11 mouse cellular contexts compared by ENCODE assay signal in the genomic region with DNA sequence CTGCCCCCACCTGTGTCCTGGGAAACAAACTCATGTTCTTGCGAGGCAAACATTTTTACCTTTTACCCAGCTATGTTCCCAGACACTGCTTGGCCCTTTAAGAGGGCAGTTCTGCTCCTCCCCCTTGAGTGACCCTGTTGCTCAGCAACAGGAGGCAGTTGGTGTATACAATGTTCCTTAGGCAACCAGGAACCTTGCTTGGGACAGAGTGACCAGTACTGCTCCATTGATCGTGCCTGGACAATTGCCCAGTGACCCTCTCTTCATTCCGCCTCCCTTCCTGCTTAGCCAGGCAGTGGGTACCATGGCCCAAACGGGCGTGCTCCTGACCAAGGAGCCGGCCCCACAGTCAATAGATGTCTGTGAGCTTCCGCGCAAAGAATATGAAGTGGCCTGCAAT. TPM values are rescaled to one million over a fixed set of nuclear protein-coding genes. Genes with fewer than 3 reads are reported as not detected.
DNase-seq lines count a peak whose midpoint lies in the region; ATAC-seq and TF ChIP-seq lines count a peak whose summit lies in the region.
"Had no signal": no experiment of that assay in that cellular context is flagged by ENCODE, and none has a peak within 500 bp of the region (broad histone marks: within the 10 kb centered on the region; RNA-seq: fewer than 3 reads in every experiment).

No protein-coding gene starts in this region.

- intact Hi-C loops in gastrocnemius, postnatal 36 days (cut with DNase I) = no loop called here

- no peak for TF ChIP-seq POLR2A in cortical plate, adult 2 months (IDR thresholded peaks at IDR 0.05; ENCODE audit: extremely low read depth, insufficient read depth, low read length)

- H3K4me2 ChIP-seq in heart, embryonic 14.5 days (ENCODE audit: low read length) = peak overlapping the region; percentile 51
- H3K4me2 ChIP-seq in kidney, embryonic 15.5 days = peak overlapping the region; percentile 27; the same call in 1 of the 2 replicates
- no peak overlapping the region for H3K4me2 ChIP-seq in forebrain, embryonic 14.5 days (ENCODE audit: low read length)
- H3K4me2 ChIP-seq: embryonic facial prominence, embryonic 15.5 days; limb, embryonic 15.5 days had no signal

- TF ChIP-seq CTCF in cortical plate, adult 2 months (IDR thresholded peaks at IDR 0.05; ENCODE audit: extremely low read depth, insufficient read depth, low read length) = no peak

- 29% methylated on average over 8 of the region's 8 CpGs for WGBS in heart, embryonic 14.5 days
- 55% methylated on average over 8 of the region's 8 CpGs for WGBS in kidney, embryonic 15.5 days
- WGBS in forebrain, embryonic 14.5 days = 57% methylated on average over 8 of the region's 8 CpGs

- H3K36me3 ChIP-seq in heart, embryonic 14.5 days (ENCODE audit: control insufficient read depth, insufficient read depth, low read length) = no peaks in the 10 kb centered on the region
- H3K36me3 ChIP-seq in kidney, embryonic 15.5 days = no peaks in the 10 kb centered on the region
- H3K36me3 ChIP-seq in forebrain, embryonic 14.5 days (ENCODE audit: control insufficient read depth, insufficient read depth, low read length) = no peaks in the 10 kb centered on the region
- H3K36me3 ChIP-seq: embryonic facial prominence, embryonic 15.5 days; limb, embryonic 15.5 days had no signal

- peaks cover 28 to 43% of the 10 kb centered on the region in 2 experiments for H3K4me1 ChIP-seq in heart, embryonic 14.5 days (ENCODE audit: control insufficient read depth in 2 of 2, insufficient read depth in 2 of 2, low read length in 2 of 2)
- H3K4me1 ChIP-seq in cortical plate, adult 2 months (ENCODE audit: control insufficient read depth, insufficient read depth, low read length) = no peaks in the 10 kb centered on the region
- H3K4me1 ChIP-seq in kidney, embryonic 15.5 days = peaks cover 21% of the 10 kb centered on the region
- H3K4me1 ChIP-seq in forebrain, embryonic 14.5 days (ENCODE audit: control insufficient read depth, insufficient read depth, low read length) = peaks cover 4% of the 10 kb centered on the region; the same call in 1 of the 2 replicates

- no peak overlapping the region for H3K27ac ChIP-seq in heart, embryonic 14.5 days (replicated peaks in 1 of 2; ENCODE audit: control insufficient read depth in 1 of 2, insufficient read depth in 1 of 2, low read depth in 2 of 2, low read length in 2 of 2)
- H3K27ac ChIP-seq in cortical plate, adult 2 months (ENCODE audit: insufficient read depth, low read length) = no peak overlapping the region
- H3K27ac ChIP-seq in kidney, embryonic 15.5 days = no peak overlapping the region
- H3K27ac ChIP-seq in forebrain, embryonic 14.5 days (ENCODE audit: low read depth, low read length) = no peak overlapping the region
- H3K27ac ChIP-seq: embryonic facial prominence, embryonic 15.5 days; limb, embryonic 15.5 days had no signal

- 0 out of 4 replicates have a peak overlapping the region, but pooled peaks of 1 of the 2 experiments have one; percentile 2 for H3K4me3 ChIP-seq in heart, embryonic 14.5 days (ENCODE audit: control insufficient read depth in 1 of 2, insufficient read depth in 1 of 2, low read depth in 1 of 2, low read length in 2 of 2)
- H3K4me3 ChIP-seq in cortical plate, adult 2 months (ENCODE audit: insufficient read depth, low read length) = peak overlapping the region; percentile 26
- H3K4me3 ChIP-seq in kidney, embryonic 15.5 days (replicated peaks) = no peak overlapping the region
- H3K4me3 ChIP-seq in forebrain, embryonic 14.5 days (ENCODE audit: low read depth, low read length) = no peak overlapping the region
- H3K4me3 ChIP-seq: embryonic facial prominence, embryonic 15.5 days; limb, embryonic 15.5 days had no signal

- no peak overlapping the region for H3K9ac ChIP-seq in heart, embryonic 14.5 days (ENCODE audit: low read length)
- H3K9ac ChIP-seq in kidney, embryonic 15.5 days = no peak overlapping the region
- no peak overlapping the region for H3K9ac ChIP-seq in forebrain, embryonic 14.5 days (ENCODE audit: low read length)
- H3K9ac ChIP-seq: embryonic facial prominence, embryonic 15.5 days; limb, embryonic 15.5 days had no signal

- DNase-seq in heart, adult 9 months (ENCODE audit: low spot score in 2 of 2) = no peak
- peak; percentile 34 for DNase-seq in mesoderm, embryonic 11.5 days (ENCODE audit: low read depth, low spot score)
- DNase-seq in gastrocnemius, postnatal 36 days = no peak
- no peak for DNase-seq in forebrain, embryonic 14.5 days (ENCODE audit: low spot score)
- no peak for DNase-seq in adrenal gland, postnatal 4 days (ENCODE audit: low spot score in 2 of 2)

- H3K27me3 ChIP-seq in heart, embryonic 14.5 days (ENCODE audit: control insufficient read depth, insufficient read depth, low read length) = peaks cover 19% of the 10 kb centered on the region; the same call in 1 of the 2 replicates
- H3K27me3 ChIP-seq in kidney, embryonic 15.5 days = peaks cover 35% of the 10 kb centered on the region
- peaks cover 21% of the 10 kb centered on the region; the same call in 1 of the 2 replicates for H3K27me3 ChIP-seq in forebrain, embryonic 14.5 days (replicated peaks; ENCODE audit: control insufficient read depth, insufficient read depth, low read length)

- H3K9me3 ChIP-seq in heart, embryonic 14.5 days (ENCODE audit: control insufficient read depth, low read length) = no peaks in the 10 kb centered on the region
- no peaks in the 10 kb centered on the region for H3K9me3 ChIP-seq in kidney, embryonic 15.5 days (replicated peaks)
- H3K9me3 ChIP-seq in forebrain, embryonic 14.5 days (replicated peaks; ENCODE audit: control insufficient read depth, low read length) = no peaks in the 10 kb centered on the region
- H3K9me3 ChIP-seq: embryonic facial prominence, embryonic 15.5 days; limb, embryonic 15.5 days had no signal

- ATAC-seq in heart, embryonic 14.5 days (ENCODE audit: insufficient number of reproducible peaks, insufficient read depth, low FRiP score, low read depth) = no peak
- no peak for ATAC-seq in kidney, embryonic 15.5 days (replicated peaks; ENCODE audit: low FRiP score)
- no peak for ATAC-seq in forebrain, embryonic 14.5 days

RNA-seq across cellular contexts. Expression of a gene that starts 17.0 kb away (rescaled TPM):
- 0.47 and 0.55 TPM in 2 replicates for polyA plus RNA-seq in heart, embryonic 14.5 days (2014; fragmentation: Nextera tagmentation; extraction: Ambion mirVana)
- polyA plus RNA-seq in cortical plate, adult 2 months (2012; rRNA removed) = 0.85 and 1.1 TPM in 2 replicates
- polyA plus RNA-seq in kidney, embryonic 15.5 days (2015; fragmentation: Nextera tagmentation; extraction: Ambion mirVana) = not detected in 2 replicates
- not detected for total RNA-seq in gastrocnemius, postnatal 36 days (2021)
- polyA plus RNA-seq in forebrain, embryonic 14.5 days (2014; fragmentation: Nextera tagmentation; extraction: Ambion mirVana) = 1.2 and 1.4 TPM in 2 replicates
- not detected for total RNA-seq in adrenal gland, postnatal 4 days (2021)
- polyA plus RNA-seq: limb, embryonic 15.5 days; stomach, embryonic 16.5 days had no signal

RNA-seq across cellular contexts. Expression of a gene that starts 25.7 kb away (rescaled TPM):
- polyA plus RNA-seq in heart, embryonic 14.5 days (2014; fragmentation: Nextera tagmentation; extraction: Ambion mirVana) = 0.16 and 0.18 TPM in 2 replicates
- polyA plus RNA-seq in cortical plate, adult 2 months (2012; rRNA removed) = 0.10 and 0.11 TPM in 2 replicates
- not detected in 2 replicates for polyA plus RNA-seq in kidney, embryonic 15.5 days (2015; fragmentation: Nextera tagmentation; extraction: Ambion mirVana)
- total RNA-seq in gastrocnemius, postnatal 36 days (2021) = not detected
- 0.13 and 0.20 TPM in 2 replicates for polyA plus RNA-seq in forebrain, embryonic 14.5 days (2014; fragmentation: Nextera tagmentation; extraction: Ambion mirVana)
- under 1 TPM; 0.14 to 0.22 TPM for total RNA-seq in adrenal gland, postnatal 4 days (2021)

RNA-seq across cellular contexts. Expression of a gene that starts 37.8 kb away (rescaled TPM):
- polyA plus RNA-seq in heart, embryonic 14.5 days (2014; fragmentation: Nextera tagmentation; extraction: Ambion mirVana) = 8.8 and 9.9 TPM in 2 replicates
- 39.6 and 49.8 TPM in 2 replicates for polyA plus RNA-seq in cortical plate, adult 2 months (2012; rRNA removed)
- polyA plus RNA-seq in kidney, embryonic 15.5 days (2015; fragmentation: Nextera tagmentation; extraction: Ambion mirVana) = 2.8 and 3.4 TPM in 2 replicates
- total RNA-seq in gastrocnemius, postnatal 36 days (2021) = 1 to 10 TPM in 1 of 2 experiments, under 1 TPM in 1; 0.94 to 1.2 TPM
- polyA plus RNA-seq in forebrain, embryonic 14.5 days (2014; fragmentation: Nextera tagmentation; extraction: Ambion mirVana) = 5.5 and 11.0 TPM in 2 replicates
- 10 to 100 TPM; 64.1 to 65.3 TPM for total RNA-seq in adrenal gland, postnatal 4 days (2021)
